Mouse (Mus musculus) cortical plate, adult 2 months (tissue): Measurements from ENCODE around the gene Olfr988. TPM values are rescaled to one million over a fixed set of nuclear protein-coding genes. Genes with fewer than 3 reads are reported as not detected.
"Not testable (repeated sequence)": the region's sequence is repeated elsewhere in the genome, so short reads cannot be mapped to it uniquely, and the experiment has no call there.

Source experiments
- H3K27ac ChIP-seq: fragments of 200-500 bp; 2 replicates; pipeline ENCODE4 v1.5.1; 2012; ENCODE audit warnings: low read length, control low read depth, inconsistent platforms; ENCODE audit not compliant: insufficient read depth
- H3K4me1 ChIP-seq: fragments of 200-500 bp; 2 replicates; pipeline ENCODE4 v1.6.1; 2011; ENCODE audit warnings: low read length; ENCODE audit not compliant: control insufficient read depth, insufficient read depth
- H3K4me3 ChIP-seq: fragments of 200-500 bp; 2 replicates; pipeline ENCODE4 v1.5.1; 2011; ENCODE audit warnings: mild to moderate bottlenecking, low read length, control low read depth; ENCODE audit not compliant: insufficient read depth
- CTCF ChIP-seq: fragments of 200-500 bp; IDR thresholded peaks from 2 replicates; pipeline ENCODE4 v1.5.1; 2011; ENCODE audit warnings: mild to moderate bottlenecking, control low read depth, low read length; ENCODE audit not compliant: insufficient read depth; ENCODE audit errors: extremely low read depth
- POLR2A ChIP-seq: fragments of 200-500 bp; IDR thresholded peaks from 2 replicates; pipeline ENCODE4 v1.6.1; 2011; ENCODE audit warnings: mild to moderate bottlenecking, low read length, control low read depth; ENCODE audit not compliant: insufficient read depth; ENCODE audit errors: extremely low read depth
- polyA plus RNA-seq: library from polyadenylated mRNA; depleted of rRNA; stranded (reverse); fragments of >200 nt; gene quantifications from 2 replicates; pipeline ENCODE4 v1.2.3, GENCODE M21; 2012; rRNA removed

Gene Olfr988
- polyA plus RNA-seq, result not detected in 2 replicates

- H3K27ac ChIP-seq, H3K4me1 ChIP-seq, H3K4me3 ChIP-seq: not testable (repeated sequence)
Observed at GRCm38 (mm10) chr2:85363127-85363526, at the start of gene Olfr988. Gene Olfr988 (minus strand): TSS chr2:85363227.

GRCm38 (mm10) chr2:85409369-85409768, 46.3 kb upstream of the Olfr988 start, which contains the start of gene Olfr992:
Gene Olfr992 (minus strand): TSS chr2:85409469.
- TF ChIP-seq POLR2A (no peak), CTCF (no peak)
- H3K27ac ChIP-seq, result no peak within 1 kb of the TSS
- H3K4me3 ChIP-seq, result no peak within 1 kb of the TSS
- no peaks in the 10 kb centered on the region for H3K4me1 ChIP-seq

DNA sequence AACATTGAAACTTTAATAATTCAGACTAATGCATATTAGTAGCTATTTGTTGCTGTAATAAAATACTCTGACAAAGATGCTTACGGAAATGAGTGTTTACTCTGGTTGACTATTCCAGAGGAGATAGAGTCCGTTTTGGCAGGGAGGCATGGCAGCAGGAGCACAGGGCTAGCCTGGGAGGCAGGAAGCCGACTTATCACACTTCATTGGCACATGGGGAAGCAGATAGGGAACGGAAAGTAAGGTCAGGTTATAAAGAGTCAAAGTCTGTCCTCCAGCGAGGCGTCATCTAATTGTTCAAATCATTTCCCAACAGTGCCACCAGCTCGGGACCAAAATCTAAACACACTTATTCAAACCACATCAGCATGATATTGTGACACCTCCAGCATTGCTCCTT, 23.1 kb downstream of the Olfr988 start:
- no peak for TF ChIP-seq POLR2A
- TF ChIP-seq CTCF, result no peak
- H3K4me3 ChIP-seq, result no peak overlapping the region
- no peaks in the 10 kb centered on the region for H3K4me1 ChIP-seq
- no peak overlapping the region for H3K27ac ChIP-seq

GRCm38 (mm10) chr2:85339215-85339614, 23.8 kb downstream of the Olfr988 start, which contains the start of gene Olfr987:
Gene Olfr987 (minus strand): TSS chr2:85339315.
- not testable (repeated sequence) for H3K27ac ChIP-seq, H3K4me1 ChIP-seq, H3K4me3 ChIP-seq

- Histone ChIP-seq H3K4me1 (no peaks in the 10 kb centered on the region), H3K27ac (no peak overlapping the region), H3K4me3 (no peak overlapping the region)
- TF ChIP-seq POLR2A (no peak), CTCF (no peak)
Observed at GRCm38 (mm10) chr2:85319106-85319505, 43.9 kb downstream of the Olfr988 start.

Other genes with a start within 250 kb of the Olfr988 start
- gene Aplnr, start 227.0 kb downstream of the Olfr988 start, polyA plus RNA-seq, result 0.56 and 0.68 TPM in 2 replicates
- gene Lrrc55, start 166.0 kb downstream of the Olfr988 start, polyA plus RNA-seq, result 35.7 and 36.0 TPM in 2 replicates
- not detected in 2 replicates for gene Olfr987, start 23.9 kb downstream of the Olfr988 start, polyA plus RNA-seq
- gene Olfr992, start 46.2 kb upstream of the Olfr988 start, polyA plus RNA-seq, result not detected in 2 replicates
- not detected in 2 replicates for gene Olfr993, start 51.6 kb upstream of the Olfr988 start, polyA plus RNA-seq
- gene Olfr994, start 73.2 kb upstream of the Olfr988 start, polyA plus RNA-seq, result not detected in 2 replicates
- not detected in 2 replicates for gene Olfr995, start 80.4 kb upstream of the Olfr988 start, polyA plus RNA-seq
- 0.06 TPM in 1 of 2 replicates, not detected in the other for gene 4833423E24Rik, start 155.8 kb upstream of the Olfr988 start, polyA plus RNA-seq
- gene Olfr996, start 216.0 kb upstream of the Olfr988 start, polyA plus RNA-seq, result not detected in 2 replicates
- not detected in 2 replicates for gene Olfr998, start 225.7 kb upstream of the Olfr988 start, polyA plus RNA-seq
- not detected in 2 replicates for gene Olfr1000, start 248.7 kb upstream of the Olfr988 start, polyA plus RNA-seq